11 mouse cellular contexts compared by ENCODE assay signal in genomic region chr11:90230671-90231070, GRCm38 (mm10). TPM values are rescaled to one million over a fixed set of nuclear protein-coding genes. Genes with fewer than 3 reads are reported as not detected.
A peak's percentile ranks its signal among the peaks of the same experiment; 100 is the strongest.
DNase-seq lines count a peak whose midpoint lies in the region; ATAC-seq lines count a peak whose summit lies in the region.
"Had no signal": no experiment of that assay in that cellular context is flagged by ENCODE, and none has a peak within 500 bp of the region (broad histone marks: within the 10 kb centered on the region; RNA-seq: fewer than 3 reads in every experiment).

No protein-coding gene starts in this region.

- no peak overlapping the region for H3K4me2 ChIP-seq in embryonic facial prominence, embryonic 14.5 days (ENCODE audit: low read depth, low read length)
- no peak overlapping the region for H3K4me2 ChIP-seq in kidney, embryonic 14.5 days (replicated peaks; ENCODE audit: low read depth, low read length)
- no peak overlapping the region for H3K4me2 ChIP-seq in intestine, embryonic 15.5 days (replicated peaks)
- H3K4me2 ChIP-seq: limb, embryonic 13.5 days had no signal

- DNase-seq in embryonic facial prominence, embryonic 14.5 days (ENCODE audit: low spot score): peak; percentile 27
- DNase-seq in embryonic facial prominence, embryonic 10.5 days (ENCODE audit: low spot score): no peak
- DNase-seq in kidney, adult 9 months: peak; percentile 47
- peak; percentile 49 for DNase-seq in lung, postnatal 36 days
- DNase-seq in spleen, postnatal 14 days (ENCODE audit: low spot score in 2 of 2): no peak
- DNase-seq in frontal cortex, postnatal 36 days (ENCODE audit: low spot score in 2 of 2): no peak
- DNase-seq: cerebellum, adult 11-12 months had no signal

- H3K4me1 ChIP-seq in embryonic facial prominence, embryonic 14.5 days (ENCODE audit: control insufficient read depth, insufficient read depth, low read length): peaks cover 5% of the 10 kb centered on the region; the same call in 1 of the 2 replicates
- H3K4me1 ChIP-seq in embryonic facial prominence, embryonic 10.5 days: peaks cover 15% of the 10 kb centered on the region
- 0 out of 2 replicates have a peak, but pooled peaks cover 15% of the 10 kb centered on the region for H3K4me1 ChIP-seq in kidney, embryonic 14.5 days (ENCODE audit: control insufficient read depth, insufficient read depth, low read length)
- H3K4me1 ChIP-seq in intestine, embryonic 15.5 days (replicated peaks): peaks cover 28% of the 10 kb centered on the region

- H3K27me3 ChIP-seq in embryonic facial prominence, embryonic 14.5 days (replicated peaks; ENCODE audit: control insufficient read depth, insufficient read depth, low read length): no peaks in the 10 kb centered on the region
- no peaks in the 10 kb centered on the region for H3K27me3 ChIP-seq in embryonic facial prominence, embryonic 10.5 days (replicated peaks; ENCODE audit: low read depth, poor library complexity, severe bottlenecking)
- H3K27me3 ChIP-seq in kidney, embryonic 14.5 days (ENCODE audit: control insufficient read depth, insufficient read depth, low read length): no peaks in the 10 kb centered on the region
- no peaks in the 10 kb centered on the region for H3K27me3 ChIP-seq in intestine, embryonic 15.5 days (replicated peaks)
- H3K27me3 ChIP-seq: limb, embryonic 13.5 days had no signal

- no peak for ATAC-seq in embryonic facial prominence, embryonic 14.5 days (ENCODE audit: low read depth)
- no peak for ATAC-seq in kidney, embryonic 14.5 days (ENCODE audit: low FRiP score, low TSS enrichment)
- no peak for ATAC-seq in intestine, embryonic 15.5 days
- ATAC-seq: hindbrain, embryonic 16.5 days had no signal

- no peaks in the 10 kb centered on the region for H3K9me3 ChIP-seq in embryonic facial prominence, embryonic 14.5 days (ENCODE audit: control insufficient read depth, low read length)
- H3K9me3 ChIP-seq in embryonic facial prominence, embryonic 10.5 days: no peaks in the 10 kb centered on the region
- H3K9me3 ChIP-seq in kidney, embryonic 14.5 days (ENCODE audit: control insufficient read depth, low read length): no peaks in the 10 kb centered on the region
- no peaks in the 10 kb centered on the region for H3K9me3 ChIP-seq in intestine, embryonic 15.5 days
- H3K9me3 ChIP-seq: limb, embryonic 13.5 days had no signal

- H3K36me3 ChIP-seq in embryonic facial prominence, embryonic 14.5 days (ENCODE audit: control insufficient read depth, insufficient read depth, low read length): no peaks in the 10 kb centered on the region
- H3K36me3 ChIP-seq in embryonic facial prominence, embryonic 10.5 days (replicated peaks): no peaks in the 10 kb centered on the region
- no peaks in the 10 kb centered on the region for H3K36me3 ChIP-seq in kidney, embryonic 14.5 days (ENCODE audit: control insufficient read depth, insufficient read depth, low read length)
- no peaks in the 10 kb centered on the region for H3K36me3 ChIP-seq in intestine, embryonic 15.5 days
- H3K36me3 ChIP-seq: limb, embryonic 13.5 days had no signal

- H3K9ac ChIP-seq in embryonic facial prominence, embryonic 14.5 days (ENCODE audit: low read depth, low read length): no peak overlapping the region
- H3K9ac ChIP-seq in kidney, embryonic 14.5 days (ENCODE audit: low read depth, low read length): no peak overlapping the region
- H3K9ac ChIP-seq in intestine, embryonic 15.5 days: no peak overlapping the region
- H3K9ac ChIP-seq: limb, embryonic 13.5 days had no signal

- no peak overlapping the region for H3K27ac ChIP-seq in embryonic facial prominence, embryonic 14.5 days (replicated peaks; ENCODE audit: low read depth, low read length)
- no peak overlapping the region for H3K27ac ChIP-seq in embryonic facial prominence, embryonic 10.5 days (replicated peaks)
- no peak overlapping the region for H3K27ac ChIP-seq in kidney, embryonic 14.5 days (ENCODE audit: low read depth, low read length)
- peak overlapping the region; percentile 44; the same call in 1 of the 2 replicates for H3K27ac ChIP-seq in intestine, embryonic 15.5 days
- H3K27ac ChIP-seq: limb, embryonic 13.5 days had no signal

- no peak overlapping the region for H3K4me3 ChIP-seq in embryonic facial prominence, embryonic 14.5 days (ENCODE audit: low read depth, low read length)
- no peak overlapping the region for H3K4me3 ChIP-seq in embryonic facial prominence, embryonic 10.5 days
- no peak overlapping the region for H3K4me3 ChIP-seq in kidney, embryonic 14.5 days (ENCODE audit: low read length)
- H3K4me3 ChIP-seq in intestine, embryonic 15.5 days (replicated peaks): no peak overlapping the region
- H3K4me3 ChIP-seq: limb, embryonic 13.5 days had no signal

- WGBS in embryonic facial prominence, embryonic 14.5 days: 56% methylated on average over 2 of the region's 2 CpGs
- WGBS in embryonic facial prominence, embryonic 10.5 days: 69% methylated on average over 2 of the region's 2 CpGs
- 85% methylated on average over 2 of the region's 2 CpGs for WGBS in kidney, embryonic 14.5 days
- 44% methylated on average over 2 of the region's 2 CpGs for WGBS in intestine, embryonic 15.5 days

RNA-seq across cellular contexts. Expression of gene Mmd, which starts 18.6 kb away (rescaled TPM):
- polyA plus RNA-seq in embryonic facial prominence, embryonic 14.5 days (2014; fragmentation: Nextera tagmentation; extraction: Ambion mirVana): 26.5 and 27.1 TPM in 2 replicates
- polyA plus RNA-seq in embryonic facial prominence, embryonic 10.5 days (2016; fragmentation: Nextera tagmentation; extraction: Ambion mirVana): 44.6 and 45.1 TPM in 2 replicates
- polyA plus RNA-seq in kidney, embryonic 14.5 days (2014; fragmentation: Nextera tagmentation; extraction: Ambion mirVana): 25.5 and 25.6 TPM in 2 replicates
- polyA plus RNA-seq in intestine, embryonic 15.5 days (2015; fragmentation: Nextera tagmentation; extraction: Ambion mirVana): 46.7 and 52.6 TPM in 2 replicates

RNA-seq across cellular contexts. Expression of gene Gm45716, which starts 43.2 kb away (rescaled TPM):
- polyA plus RNA-seq in embryonic facial prominence, embryonic 14.5 days (2014; fragmentation: Nextera tagmentation; extraction: Ambion mirVana): 9.8 and 11.5 TPM in 2 replicates
- 14.4 and 14.6 TPM in 2 replicates for polyA plus RNA-seq in embryonic facial prominence, embryonic 10.5 days (2016; fragmentation: Nextera tagmentation; extraction: Ambion mirVana)
- 9.1 and 9.8 TPM in 2 replicates for polyA plus RNA-seq in kidney, embryonic 14.5 days (2014; fragmentation: Nextera tagmentation; extraction: Ambion mirVana)
- 9.8 and 12.3 TPM in 2 replicates for polyA plus RNA-seq in intestine, embryonic 15.5 days (2015; fragmentation: Nextera tagmentation; extraction: Ambion mirVana)

Comparison
In these comparisons a context has a peak if more than half of its experiments do, and no peak if none do; other contexts are left out.
1. DNase-seq: peak in embryonic facial prominence, embryonic 14.5 days (single experiment), kidney, adult 9 months (single experiment) and lung, postnatal 36 days (single experiment); none in embryonic facial prominence, embryonic 10.5 days (single experiment), spleen, postnatal 14 days (0 of 2) and frontal cortex, postnatal 36 days (0 of 2).